In genomic region chr5:113313998-113314397, GRCm38 (mm10) we compare ENCODE assay signal across 8 mouse cellular contexts. TPM values are rescaled to one million over a fixed set of nuclear protein-coding genes. Genes with fewer than 3 reads are reported as not detected.
A peak's percentile ranks its signal among the peaks of the same experiment; 100 is the strongest.
DNase-seq lines count a peak whose midpoint lies in the region; ATAC-seq and TF ChIP-seq lines count a peak whose summit lies in the region.

No protein-coding gene starts in this region.

- H3K36me3 ChIP-seq in ES-E14 (ENCODE audit: control insufficient read depth, insufficient read depth, low read length, poor library complexity, severe bottlenecking): peaks cover 9% of the 10 kb centered on the region
- no peaks in the 10 kb centered on the region for H3K36me3 ChIP-seq in forebrain, embryonic 12.5 days (replicated peaks)

- no peak overlapping the region for H3K27ac ChIP-seq in ES-E14 (ENCODE audit: insufficient read depth, low read depth, low read length, poor library complexity, severe bottlenecking)
- no peak overlapping the region for H3K27ac ChIP-seq in forebrain, embryonic 12.5 days

- no peaks in the 10 kb centered on the region for H3K9me3 ChIP-seq in ES-E14 (ENCODE audit: control insufficient read depth, insufficient read depth, low read depth, low read length)
- H3K9me3 ChIP-seq in forebrain, embryonic 12.5 days: 0 out of 2 replicates have a peak, but pooled peaks cover 3% of the 10 kb centered on the region

- in situ Hi-C loops in ES-E14 (cut with MboI; ENCODE audit: low sequenced_read_pairs in 2 of 2, unreplicated experiment in 2 of 2): no loop called here

- no peak overlapping the region for H3K9ac ChIP-seq in ES-E14 (ENCODE audit: insufficient read depth, low read depth, low read length, poor library complexity, severe bottlenecking)
- H3K9ac ChIP-seq in forebrain, embryonic 12.5 days: 0 out of 2 replicates have a peak overlapping the region, but pooled peaks have one; percentile 21

- intact Hi-C loops in heart, postnatal 36 days (cut with DNase I): loop anchor here (5.0 kb wide), 1 partner anchor 137 kb away; no protein-coding TSS in a partner anchor

- H3K4me1 ChIP-seq in ES-E14 (ENCODE audit: control insufficient read depth in 2 of 2, insufficient read depth in 2 of 2, low read length in 2 of 2, poor library complexity in 1 of 2): peaks cover 0 to 6% of the 10 kb centered on the region in 2 experiments; a peak in 1 of 4 replicates
- peaks cover 19% of the 10 kb centered on the region for H3K4me1 ChIP-seq in forebrain, embryonic 12.5 days

- H3K4me3 ChIP-seq in ES-E14 (ENCODE audit: insufficient read depth in 1 of 2, low read depth in 1 of 2, low read length in 2 of 2, poor library complexity in 1 of 2, severe bottlenecking in 1 of 2): peak overlapping the region; percentile 33 to 47; a peak in 3 of 4 replicates
- no peak overlapping the region for H3K4me3 ChIP-seq in forebrain, embryonic 12.5 days (replicated peaks)

- ATAC-seq in cerebellum, adult (ENCODE audit: insufficient number of reproducible peaks, low FRiP score, low TSS enrichment): peak; percentile 46; the same call in 1 of the 2 replicates
- ATAC-seq in forebrain, embryonic 12.5 days (ENCODE audit: low FRiP score): peak; percentile 59

- under 1% methylated on average over 24 of the region's 24 CpGs for WGBS in forebrain, embryonic 12.5 days

- DNase-seq in ES-E14 (ENCODE audit: low read depth, low spot score): peak; percentile 80
- peak; percentile 44 to 68 for DNase-seq in heart, postnatal 36 days
- peak; percentile 89 to 92 for DNase-seq in kidney, postnatal 4 days
- DNase-seq in lung, adult 18-20 months: peak; percentile 49 to 68
- peak; percentile 62 for DNase-seq in ovary, postnatal 14 days (ENCODE audit: low spot score)
- peak; percentile 81 for DNase-seq in urinary bladder, postnatal 14 days (ENCODE audit: low spot score)

- H3K4me2 ChIP-seq in forebrain, embryonic 12.5 days: peak overlapping the region; percentile 44

- H3K27me3 ChIP-seq in forebrain, embryonic 12.5 days: peaks cover 24% of the 10 kb centered on the region

TF ChIP-seq in ES-E14, 5 proteins besides CTCF, POLR2A, EP300 and RAD21:
- TF ChIP-seq ZNF384 (IDR thresholded peaks at IDR 0.05; ENCODE audit: low read depth, low read length): no peak
- TF ChIP-seq CHD2 (IDR thresholded peaks at IDR 0.05; ENCODE audit: low read depth, low read length): no peak
- no peak for TF ChIP-seq MAFK (IDR thresholded peaks at IDR 0.05; ENCODE audit: insufficient read depth, low read depth, low read length)
- peak; percentile 46; the same call in 1 of the 2 replicates for TF ChIP-seq HCFC1 (IDR thresholded peaks at IDR 0.05; ENCODE audit: borderline replicate concordance, insufficient read depth, low read length)
- TF ChIP-seq ZC3H11A (IDR thresholded peaks at IDR 0.05; ENCODE audit: borderline replicate concordance, low read depth, low read length): no peak

RNA-seq across cellular contexts. Expression of gene Sgsm1, which starts 3.4 kb away (rescaled TPM):
- 7.1 and 11.6 TPM in 2 replicates for total RNA-seq in ES-E14 (2012; rRNA removed)
- 14.3 and 14.8 TPM in 2 replicates for polyA plus RNA-seq in forebrain, embryonic 12.5 days (2016; fragmentation: Nextera tagmentation; extraction: Ambion mirVana)
- total RNA-seq in heart, postnatal 36 days (2021): under 1 TPM; 0.44 to 0.60 TPM

RNA-seq across cellular contexts. Expression of gene Aym1, which starts 43.1 kb away (rescaled TPM):
- 1.3 TPM in 1 of 2 replicates, not detected in the other for total RNA-seq in ES-E14 (2012; rRNA removed)
- not detected in 2 replicates for polyA plus RNA-seq in forebrain, embryonic 12.5 days (2016; fragmentation: Nextera tagmentation; extraction: Ambion mirVana)
- total RNA-seq in heart, postnatal 36 days (2021): not detected
